Mouse (Mus musculus) olfactory bulb, adult 2 months (tissue): ENCODE measurements around the gene Neo1.

ENCODE experiments used
- CTCF ChIP-seq: fragments of 200-500 bp; IDR thresholded peaks from 2 replicates; pipeline ENCODE4 v1.5.1; 2012; ENCODE audit warnings: low read depth, mild to moderate bottlenecking, low read length, moderate library complexity; ENCODE audit not compliant: insufficient read depth
- POLR2A ChIP-seq: fragments of 200-500 bp; IDR thresholded peaks from 2 replicates; pipeline ENCODE4 v1.6.1; 2012; ENCODE audit warnings: mild to moderate bottlenecking, low read depth, low read length, moderate library complexity; ENCODE audit not compliant: insufficient read depth

- TF ChIP-seq POLR2A (no peak), CTCF (no peak)
Measured at GRCm38 (mm10) chr9:58874354-58874753, 161.9 kb downstream of the Neo1 start.
